Mouse (Mus musculus): ENCODE measurements around the gene Kxd1. TPM values are rescaled to one million over a fixed set of nuclear protein-coding genes. Genes with fewer than 3 reads are reported as not detected.

Gene Kxd1
- polyA plus RNA-seq, 1 experiment from 2014 or later = 59.0 TPM

DNA sequence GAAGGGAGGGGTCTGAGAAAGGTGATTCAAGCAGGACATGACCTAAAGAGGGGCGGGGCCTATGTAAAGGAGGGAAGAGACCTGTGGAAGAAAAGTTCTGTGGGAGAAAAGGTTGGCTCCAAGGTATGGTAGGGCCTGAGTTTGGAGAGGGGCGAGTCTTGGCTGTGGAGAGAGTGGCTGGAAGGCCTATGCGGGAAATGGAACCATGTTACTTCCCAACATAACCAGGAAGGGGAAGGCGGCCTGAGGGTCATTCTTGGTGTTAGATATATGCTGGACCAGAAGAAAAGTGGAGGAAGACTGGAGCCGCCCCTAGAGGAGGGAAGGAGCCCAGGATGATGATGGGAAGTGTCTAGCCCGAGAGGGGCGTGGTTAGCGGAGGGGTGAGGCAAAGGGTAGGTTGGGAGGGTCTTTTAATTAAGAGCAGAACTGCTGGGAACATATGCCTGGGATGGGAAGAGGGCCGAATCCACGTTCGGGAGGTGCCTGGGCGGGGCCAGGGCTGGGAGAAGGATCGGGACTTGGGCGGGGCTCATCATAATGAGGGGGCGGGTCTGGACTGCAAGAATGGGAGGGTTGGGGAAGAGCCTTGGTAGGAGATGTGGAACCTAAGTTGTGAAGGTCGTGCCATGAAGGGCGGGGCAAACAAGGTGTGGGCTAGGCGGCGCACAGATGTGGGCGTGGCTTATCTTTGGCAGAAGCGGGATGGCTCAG is 50.3 kb downstream of the Kxd1 start:
- no peaks in the 10 kb centered on the region for H3K9me3 ChIP-seq (ENCODE audit: low read depth, low read length)
- peak; percentile 57 for DNase-seq
- H3K27ac ChIP-seq (ENCODE audit: low read depth) = peak overlapping the region; percentile 31
- H3K4me3 ChIP-seq (ENCODE audit: low read depth, low read length) = peak overlapping the region; percentile 70
- no peak for TF ChIP-seq CTCF (IDR thresholded peaks at IDR 0.05; ENCODE audit: low read depth)
- H3K9ac ChIP-seq = no peak overlapping the region
- H3K4me2 ChIP-seq = peak overlapping the region; percentile 79
- 0 out of 2 replicates have a peak, but pooled peaks cover 2% of the 10 kb centered on the region for H3K36me3 ChIP-seq (ENCODE audit: insufficient read depth)
- peak; percentile 43 for ATAC-seq (ENCODE audit: insufficient read depth)
- 2% methylated on average over 21 of the region's 21 CpGs for WGBS
- H3K4me1 ChIP-seq (ENCODE audit: insufficient read depth) = peaks cover 3% of the 10 kb centered on the region; the same call in 1 of the 2 replicates
- no peaks in the 10 kb centered on the region; the same call in 1 of the 2 replicates for H3K27me3 ChIP-seq (ENCODE audit: insufficient read depth, low read length)

GRCm38 (mm10) chr8:70476333-70477268 is 51.2 kb downstream of the Kxd1 start, which contains the start of gene Klhl26:
TSS of gene Klhl26 (minus strand) at chr8:70476968.
- peaks cover 3% of the 10 kb centered on the region; the same call in 1 of the 2 replicates for H3K4me1 ChIP-seq (ENCODE audit: insufficient read depth)
- no peak for TF ChIP-seq CTCF (IDR thresholded peaks at IDR 0.05; ENCODE audit: low read depth)
- 0 out of 2 replicates have a peak, but pooled peaks cover 4% of the 10 kb centered on the region for H3K36me3 ChIP-seq (ENCODE audit: insufficient read depth)
- H3K27me3 ChIP-seq (ENCODE audit: insufficient read depth, low read length) = no peaks in the 10 kb centered on the region; the same call in 1 of the 2 replicates
- H3K27ac ChIP-seq (ENCODE audit: low read depth) = peak within 1 kb of the TSS; percentile 31
- peak; percentile 89 for ATAC-seq (ENCODE audit: insufficient read depth)
- peak; percentile 98 for DNase-seq
- peak within 1 kb of the TSS; percentile 79 for H3K4me2 ChIP-seq
- under 1% methylated on average over 52 of the region's 53 CpGs for WGBS
- peak within 1 kb of the TSS; percentile 91 for H3K9ac ChIP-seq
- peak within 1 kb of the TSS; percentile 70 for H3K4me3 ChIP-seq (ENCODE audit: low read depth, low read length)
- H3K9me3 ChIP-seq (ENCODE audit: low read depth, low read length) = no peaks in the 10 kb centered on the region

- Histone ChIP-seq H3K36me3 (ENCODE audit: insufficient read depth) (0 out of 2 replicates have a peak, but pooled peaks cover 4% of the 10 kb centered on the region), H3K27me3 (ENCODE audit: insufficient read depth, low read length) (no peaks in the 10 kb centered on the region), H3K4me2 (no peak overlapping the region), H3K4me1 (ENCODE audit: insufficient read depth) (peaks cover 5% of the 10 kb centered on the region; the same call in 1 of the 2 replicates), H3K9ac (no peak overlapping the region), H3K9me3 (ENCODE audit: low read depth, low read length) (no peaks in the 10 kb centered on the region), H3K27ac (ENCODE audit: low read depth) (no peak overlapping the region), H3K4me3 (ENCODE audit: low read depth, low read length) (no peak overlapping the region)
- no peak for ATAC-seq (ENCODE audit: insufficient read depth)
- WGBS = 96% methylated on average over 7 of the region's 7 CpGs
- no peak for TF ChIP-seq CTCF (IDR thresholded peaks at IDR 0.05; ENCODE audit: low read depth)
- DNase-seq = no peak
Measured at GRCm38 (mm10) chr8:70471856-70472255, 55.9 kb downstream of the Kxd1 start.

- Histone ChIP-seq H3K4me1 (ENCODE audit: insufficient read depth) (0 out of 2 replicates have a peak, but pooled peaks cover 3% of the 10 kb centered on the region), H3K9me3 (ENCODE audit: low read depth, low read length) (no peaks in the 10 kb centered on the region), H3K36me3 (ENCODE audit: insufficient read depth) (0 out of 2 replicates have a peak, but pooled peaks cover 4% of the 10 kb centered on the region), H3K27ac (ENCODE audit: low read depth) (no peak overlapping the region), H3K4me3 (ENCODE audit: low read depth, low read length) (no peak overlapping the region), H3K27me3 (ENCODE audit: insufficient read depth, low read length) (no peaks in the 10 kb centered on the region), H3K4me2 (no peak overlapping the region), H3K9ac (no peak overlapping the region)
- WGBS = 63% methylated on average over 2 of the region's 2 CpGs
- DNase-seq = no peak
- no peak for ATAC-seq (ENCODE audit: insufficient read depth)
- TF ChIP-seq CTCF (IDR thresholded peaks at IDR 0.05; ENCODE audit: low read depth) = no peak
Measured at GRCm38 (mm10) chr8:70469938-70470337, 57.8 kb downstream of the Kxd1 start.

DNA sequence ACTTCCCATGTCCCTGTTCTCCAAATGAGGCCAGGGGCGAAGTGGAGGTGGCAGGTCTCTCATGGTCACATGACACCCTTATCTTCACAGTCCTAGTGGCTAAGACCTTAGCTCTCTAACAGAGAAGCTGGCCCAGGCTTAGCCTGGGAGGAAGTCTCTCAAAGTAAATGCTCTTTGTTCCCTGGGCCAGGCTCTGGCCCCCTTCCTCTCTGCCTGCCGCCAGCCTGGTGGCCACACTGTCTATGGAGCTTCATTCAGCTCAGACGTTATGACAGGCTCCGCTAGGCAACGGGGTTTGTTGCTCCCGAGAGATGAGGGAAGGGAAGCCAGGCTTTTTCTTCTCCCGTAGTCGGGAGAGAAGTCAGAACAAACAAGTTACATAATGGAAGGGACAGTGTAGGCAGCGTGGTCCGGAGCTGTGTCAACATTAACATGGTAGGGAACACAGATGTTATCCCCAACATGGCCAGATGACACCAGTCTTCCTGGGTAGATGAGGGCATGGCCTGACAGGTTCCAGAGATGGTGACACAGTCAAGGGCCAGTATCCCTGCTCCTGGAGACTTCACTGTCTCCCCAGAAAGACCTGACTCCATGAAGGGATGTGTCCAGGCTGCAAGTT is 58.4 kb downstream of the Kxd1 start:
- TF ChIP-seq CTCF (IDR thresholded peaks at IDR 0.05; ENCODE audit: low read depth) = no peak
- H3K9ac ChIP-seq = no peak overlapping the region
- ATAC-seq (ENCODE audit: insufficient read depth) = peak; percentile 52; the same call in 1 of the 2 replicates

DNA sequence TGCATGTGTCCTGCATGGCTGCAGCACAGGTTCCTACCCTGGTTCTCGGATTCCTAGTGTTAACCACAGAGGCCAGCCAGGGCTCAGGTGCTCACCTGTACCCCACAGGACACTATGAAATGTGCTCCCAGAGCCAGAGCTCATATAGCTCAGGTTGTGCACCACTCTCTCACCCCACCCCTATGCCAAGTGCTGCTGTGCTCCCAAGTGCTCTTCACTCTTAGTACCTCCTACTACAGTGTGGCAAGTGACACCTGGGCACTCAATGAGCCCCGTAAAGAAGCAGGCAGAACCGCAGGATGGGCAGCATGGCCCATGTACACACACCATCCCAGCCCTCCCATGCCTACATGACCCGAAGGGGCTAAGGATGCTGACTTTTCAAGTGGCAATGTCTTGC is 59.0 kb downstream of the Kxd1 start:
- DNase-seq (no peak), ATAC-seq (ENCODE audit: insufficient read depth) (0 out of 2 replicates have a peak, but pooled peaks have one; percentile 19)
- Histone ChIP-seq H3K4me1 (ENCODE audit: insufficient read depth) (0 out of 2 replicates have a peak, but pooled peaks cover 3% of the 10 kb centered on the region), H3K27me3 (ENCODE audit: insufficient read depth, low read length) (no peaks in the 10 kb centered on the region), H3K27ac (ENCODE audit: low read depth) (no peak overlapping the region), H3K4me2 (no peak overlapping the region), H3K9me3 (ENCODE audit: low read depth, low read length) (no peaks in the 10 kb centered on the region), H3K9ac (no peak overlapping the region), H3K36me3 (ENCODE audit: insufficient read depth) (0 out of 2 replicates have a peak, but pooled peaks cover 4% of the 10 kb centered on the region), H3K4me3 (ENCODE audit: low read depth, low read length) (no peak overlapping the region)
- TF ChIP-seq CTCF (IDR thresholded peaks at IDR 0.05; ENCODE audit: low read depth) = no peak
- WGBS = 68% methylated on average over 4 of the region's 4 CpGs

More for the DNA sequence above, 58.4 kb downstream of the Kxd1 start:
- H3K27me3 ChIP-seq (ENCODE audit: insufficient read depth, low read length) = no peaks in the 10 kb centered on the region
- no peaks in the 10 kb centered on the region for H3K9me3 ChIP-seq (ENCODE audit: low read depth, low read length)
- H3K27ac ChIP-seq (ENCODE audit: low read depth) = no peak overlapping the region
- DNase-seq = peak; percentile 27
- H3K4me1 ChIP-seq (ENCODE audit: insufficient read depth) = 0 out of 2 replicates have a peak, but pooled peaks cover 3% of the 10 kb centered on the region
- no peak overlapping the region for H3K4me3 ChIP-seq (ENCODE audit: low read depth, low read length)
- H3K36me3 ChIP-seq (ENCODE audit: insufficient read depth) = 0 out of 2 replicates have a peak, but pooled peaks cover 4% of the 10 kb centered on the region
- no peak overlapping the region for H3K4me2 ChIP-seq
- 45% methylated on average over 10 of the region's 10 CpGs for WGBS
